Mouse (Mus musculus) small intestine, adult 2 months (tissue): ENCODE results near the gene Alox5ap. TPM values are rescaled to one million over a fixed set of nuclear protein-coding genes. Genes with fewer than 3 reads are reported as not detected.

ENCODE experiments used
- H3K27ac ChIP-seq: fragments of 200-500 bp; 2 replicates; pipeline ENCODE4 v1.5.1; 2012; ENCODE audit warnings: low read depth, low read length, control low read depth, inconsistent platforms; ENCODE audit not compliant: insufficient read depth
- H3K27me3 ChIP-seq: fragments of 200-500 bp; 2 replicates; pipeline ENCODE4 v1.6.1; 2012; ENCODE audit warnings: mild to moderate bottlenecking, moderate library complexity, low read length, inconsistent platforms; ENCODE audit not compliant: control insufficient read depth, insufficient read depth
- H3K36me3 ChIP-seq: fragments of 200-500 bp; 2 replicates; pipeline ENCODE4 v1.6.1; 2012; ENCODE audit warnings: mild to moderate bottlenecking, low read length, control low read depth, inconsistent platforms; ENCODE audit not compliant: control insufficient read depth, insufficient read depth
- H3K4me1 ChIP-seq: fragments of 200-500 bp; 2 replicates; pipeline ENCODE4 v1.6.1; 2012; ENCODE audit warnings: low read length, inconsistent platforms, mixed read lengths; ENCODE audit not compliant: control insufficient read depth, insufficient read depth, insufficient read length
- H3K4me3 ChIP-seq: fragments of 200-500 bp; 2 replicates; pipeline ENCODE4 v1.5.1; 2012; ENCODE audit warnings: low read depth, mild to moderate bottlenecking, control low read depth, inconsistent platforms, low read length, moderate library complexity
- CTCF ChIP-seq: fragments of 200-500 bp; IDR thresholded peaks from 2 replicates; pipeline ENCODE4 v1.5.1; 2012; ENCODE audit warnings: low read depth, mild to moderate bottlenecking, control low read depth, inconsistent platforms, low read length, moderate library complexity, mixed read lengths; ENCODE audit not compliant: insufficient replicate concordance, insufficient read length; ENCODE audit errors: extremely low read depth
- POLR2A ChIP-seq: fragments of 200-500 bp; IDR thresholded peaks from 2 replicates; pipeline ENCODE4 v1.6.1; 2012; ENCODE audit warnings: low read depth, mild to moderate bottlenecking, control low read depth, inconsistent platforms, low read length, moderate library complexity
- WGBS: fragments of 180-500 bp; shearing (Covaris S2); methylation state at CpG from one replicate; pipeline ENCODE4 v1.1.7; 2018; 5-methylcytosine and 5-hydroxymethylcytosine counted together
- polyA plus RNA-seq: library from polyadenylated mRNA; depleted of rRNA; stranded (reverse); fragments of >200 nt; gene quantifications from 2 replicates; pipeline ENCODE4 v1.2.3, GENCODE M21; 2012

The Alox5ap gene
- polyA plus RNA-seq, 1 experiment: 12.3 TPM

GRCm38 (mm10) chr5:149245391-149245964 is 19.1 kb upstream of the Alox5ap start:
- TF ChIP-seq POLR2A (no peak), CTCF (no peak)
- Histone ChIP-seq H3K4me1 (peaks cover 16% of the 10 kb centered on the region), H3K36me3 (no peaks in the 10 kb centered on the region), H3K27ac (peak overlapping the region; percentile 82), H3K4me3 (peak overlapping the region; percentile 54), H3K27me3 (no peaks in the 10 kb centered on the region)
- 8% methylated on average over 9 of the region's 9 CpGs for WGBS

DNA sequence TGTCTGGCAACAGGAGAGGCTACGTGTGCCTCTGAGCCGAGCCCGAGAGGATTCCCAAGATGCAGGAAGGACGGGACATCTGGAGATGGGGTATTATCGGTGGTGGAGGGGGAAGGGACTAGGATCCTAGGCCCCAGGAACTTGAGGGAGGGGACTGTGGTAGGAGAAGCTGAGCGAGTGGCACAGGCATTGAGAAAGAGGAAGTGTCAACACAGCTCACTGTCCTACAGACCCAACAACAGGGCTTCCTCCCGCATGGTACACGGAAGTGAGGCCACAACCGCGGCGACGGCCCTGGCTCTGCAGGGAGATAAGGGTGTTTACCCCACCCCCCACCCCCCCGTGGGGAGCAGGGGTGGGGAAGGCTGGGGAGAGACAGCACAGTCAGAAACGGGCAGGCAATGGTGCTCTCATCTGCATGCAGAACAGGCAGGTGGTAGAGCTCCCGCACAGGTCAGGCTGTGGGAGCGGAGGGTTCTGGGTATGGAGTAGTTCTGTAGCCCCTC is 18.5 kb upstream of the Alox5ap start:
- peak overlapping the region; percentile 54 for H3K4me3 ChIP-seq
- H3K27me3 ChIP-seq: no peaks in the 10 kb centered on the region
- no peaks in the 10 kb centered on the region for H3K36me3 ChIP-seq
- TF ChIP-seq POLR2A: no peak
- TF ChIP-seq CTCF: no peak
- peaks cover 16% of the 10 kb centered on the region for H3K4me1 ChIP-seq
- peak overlapping the region; percentile 82 for H3K27ac ChIP-seq
- WGBS: 6% methylated on average over 16 of the region's 16 CpGs

DNA sequence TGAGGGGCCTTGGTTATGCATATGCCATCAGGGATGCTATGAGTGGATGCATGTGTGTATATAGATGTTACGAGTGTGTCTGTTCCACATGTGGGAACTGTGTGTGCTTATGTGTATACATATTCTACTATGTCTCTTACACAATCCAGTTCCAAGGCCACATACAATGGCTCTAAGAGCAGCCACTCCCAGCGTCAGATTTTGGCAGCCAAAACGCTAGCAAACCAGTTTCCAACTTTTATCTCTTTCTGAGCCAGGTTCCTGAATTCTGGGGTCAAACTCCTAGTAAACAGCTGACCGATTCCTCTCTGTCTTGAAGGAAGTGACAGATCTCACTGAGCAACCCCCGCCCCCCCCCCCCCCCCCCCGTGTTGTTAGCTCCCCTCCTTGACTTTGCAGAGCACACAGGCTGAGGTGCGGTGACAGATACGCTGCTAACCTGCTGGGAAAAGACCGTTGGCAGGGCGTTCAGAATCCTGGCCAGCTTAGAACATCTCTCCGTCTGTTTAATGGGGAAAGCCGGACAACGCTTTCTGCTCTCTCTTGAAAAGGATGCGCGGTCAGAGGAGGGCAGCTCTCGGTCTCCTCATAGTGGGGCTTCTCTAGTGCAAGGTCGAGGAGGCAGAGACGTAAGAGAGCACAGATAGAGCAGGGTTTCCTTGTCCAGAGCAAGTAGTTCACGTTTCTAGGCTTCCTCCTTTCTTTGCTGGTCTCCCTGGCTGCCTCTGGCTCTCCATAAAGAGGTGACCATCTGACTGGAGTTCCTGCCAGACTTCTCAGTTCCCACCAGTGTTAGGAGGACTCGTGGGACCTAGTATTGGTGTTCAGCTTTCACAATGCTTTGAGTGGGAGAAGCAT is 17.3 kb upstream of the Alox5ap start:
- Histone ChIP-seq H3K36me3 (no peaks in the 10 kb centered on the region), H3K27me3 (no peaks in the 10 kb centered on the region), H3K4me1 (peaks cover 16% of the 10 kb centered on the region), H3K27ac (0 out of 2 replicates have a peak overlapping the region, but pooled peaks have one; percentile 34), H3K4me3 (peak overlapping the region; percentile 42)
- WGBS: 9% methylated on average over 20 of the region's 20 CpGs
- no peak for TF ChIP-seq POLR2A
- TF ChIP-seq CTCF: no peak

DNA sequence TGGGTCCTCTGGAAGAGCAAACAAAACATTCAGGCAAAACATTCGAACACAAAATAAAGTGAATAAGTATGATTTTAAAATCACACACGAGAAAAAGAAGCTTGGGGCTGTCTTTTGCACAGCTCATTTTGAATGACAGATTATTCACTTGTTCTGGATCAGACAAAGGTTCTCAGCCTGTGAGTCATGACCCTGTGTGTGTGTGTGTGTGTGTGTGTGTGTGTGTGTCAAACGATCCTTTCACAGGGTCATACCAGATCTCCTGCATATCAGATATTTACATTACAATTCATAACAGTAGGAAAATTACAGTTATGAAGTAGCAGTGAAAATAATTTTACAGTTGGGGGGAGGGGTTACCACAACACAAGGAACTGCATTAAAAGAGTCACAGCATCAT is 12.3 kb upstream of the Alox5ap start:
- Histone ChIP-seq H3K4me3 (no peak overlapping the region), H3K36me3 (no peaks in the 10 kb centered on the region), H3K27ac (no peak overlapping the region), H3K27me3 (no peaks in the 10 kb centered on the region), H3K4me1 (no peaks in the 10 kb centered on the region)
- 71% methylated on average over 3 of the region's 3 CpGs for WGBS
- TF ChIP-seq CTCF (no peak), POLR2A (no peak)

DNA sequence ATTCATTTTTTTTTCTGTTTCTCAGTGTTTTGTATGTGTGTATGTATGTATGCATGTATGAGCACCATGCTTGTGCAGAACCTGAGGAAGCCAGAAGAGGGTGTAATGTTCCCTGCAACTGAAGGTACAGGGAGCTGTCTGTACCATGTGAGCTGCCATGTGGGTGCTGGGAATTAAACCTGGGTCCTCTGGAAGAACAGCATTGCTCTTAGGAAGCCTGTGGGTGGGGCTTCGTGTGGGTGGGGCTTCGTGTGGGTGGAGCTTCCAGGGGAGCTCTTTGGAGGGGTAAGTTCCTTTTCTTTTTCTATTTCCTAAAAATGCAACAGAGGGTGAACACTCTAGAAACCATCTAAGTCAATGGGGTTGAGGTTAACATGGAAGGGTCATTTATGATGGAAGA is 11.1 kb upstream of the Alox5ap start:
- WGBS: 72% methylated on average over 2 of the region's 2 CpGs

DNA sequence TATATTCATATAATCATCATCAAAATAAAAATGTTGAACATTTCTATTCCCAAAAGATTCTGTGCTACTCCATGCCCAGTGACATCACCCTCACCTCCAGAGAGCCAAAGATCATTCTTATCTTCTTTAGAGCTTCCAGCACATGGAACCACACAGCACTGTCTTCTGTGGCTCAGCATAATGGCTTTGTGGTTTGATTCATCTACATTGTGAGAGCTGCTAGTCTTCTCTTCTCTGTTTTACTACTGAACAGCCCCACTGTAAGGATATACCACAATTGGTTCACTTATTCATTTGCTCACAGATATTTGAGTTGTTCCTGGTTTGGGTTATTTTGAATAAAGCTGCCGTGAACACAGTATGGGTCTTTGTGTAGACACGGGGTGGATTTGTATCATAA is 9.0 kb upstream of the Alox5ap start:
- no peak overlapping the region for H3K27ac ChIP-seq
- 67% methylated on average over 2 of the region's 2 CpGs for WGBS
- no peaks in the 10 kb centered on the region for H3K27me3 ChIP-seq
- H3K4me1 ChIP-seq: no peaks in the 10 kb centered on the region
- no peak overlapping the region for H3K4me3 ChIP-seq
- TF ChIP-seq CTCF: no peak
- H3K36me3 ChIP-seq: no peaks in the 10 kb centered on the region

More for the DNA sequence above, 11.1 kb upstream of the Alox5ap start:
- H3K4me3 ChIP-seq: no peak overlapping the region
- TF ChIP-seq POLR2A (no peak), CTCF (no peak)
- no peaks in the 10 kb centered on the region for H3K27me3 ChIP-seq
- H3K36me3 ChIP-seq: no peaks in the 10 kb centered on the region
- no peak overlapping the region for H3K27ac ChIP-seq
- no peaks in the 10 kb centered on the region for H3K4me1 ChIP-seq

GRCm38 (mm10) chr5:149257518-149258281 is 6.9 kb upstream of the Alox5ap start:
- Histone ChIP-seq H3K4me3 (no peak overlapping the region), H3K36me3 (no peaks in the 10 kb centered on the region), H3K27ac (no peak overlapping the region), H3K4me1 (no peaks in the 10 kb centered on the region), H3K27me3 (no peaks in the 10 kb centered on the region)
- TF ChIP-seq POLR2A (no peak), CTCF (no peak)
- 69% methylated on average over 14 of the region's 14 CpGs for WGBS
